Mouse (Mus musculus) heart, embryonic 13.5 days (tissue): ENCODE data around the gene Crybb3. TPM values are rescaled to one million over a fixed set of nuclear protein-coding genes. Genes with fewer than 3 reads are reported as not detected.
"Not testable (repeated sequence)": the region's sequence is repeated elsewhere in the genome, so short reads cannot be mapped to it uniquely, and the experiment has no call there.

Experiments
- ATAC-seq: fragments of 200-750 bp; cut with Nextera tagmentation; 2 replicates; pipeline ENCODE4 v1.8.0; 2017; ENCODE audit warnings: moderate TSS enrichment; ENCODE audit not compliant: insufficient number of reproducible peaks, low FRiP score, low TSS enrichment; ENCODE audit errors: extremely low read depth
- H3K27ac ChIP-seq: fragments of 300-500 bp; sonication (generic); replicated peaks from 2 replicates; pipeline ENCODE4 v1.5.1; 2015; ENCODE audit warnings: moderate library complexity, mild to moderate bottlenecking, inconsistent platforms
- H3K27me3 ChIP-seq: fragments of 300-500 bp; sonication (generic); replicated peaks from 2 replicates; pipeline ENCODE4 v1.6.1; 2015; ENCODE audit warnings: mild to moderate bottlenecking, inconsistent platforms
- H3K36me3 ChIP-seq: fragments of 300-500 bp; sonication (generic); 2 replicates; pipeline ENCODE4 v1.6.1; 2015; ENCODE audit warnings: mild to moderate bottlenecking, inconsistent platforms
- H3K4me1 ChIP-seq: fragments of 300-500 bp; sonication (generic); 2 replicates; pipeline ENCODE4 v1.6.1; 2015; ENCODE audit warnings: inconsistent platforms
- H3K4me2 ChIP-seq: fragments of 300-500 bp; sonication (generic); 2 replicates; pipeline ENCODE4 v1.6.1; 2015; ENCODE audit warnings: inconsistent platforms, mild to moderate bottlenecking, moderate library complexity
- H3K4me3 ChIP-seq: fragments of 300-500 bp; sonication (generic); 2 replicates; pipeline ENCODE4 v1.5.1; 2015; ENCODE audit warnings: moderate library complexity, mild to moderate bottlenecking, inconsistent platforms
- H3K9ac ChIP-seq: fragments of 300-500 bp; sonication (generic); 2 replicates; pipeline ENCODE4 v1.6.1; 2015; ENCODE audit warnings: inconsistent platforms, mild to moderate bottlenecking, moderate library complexity
- H3K9me3 ChIP-seq: fragments of 300-500 bp; sonication (generic); 2 replicates; pipeline ENCODE4 v1.6.1; 2016; ENCODE audit warnings: inconsistent platforms
- WGBS: fragments of 180-500 bp; shearing (Covaris S2); methylation state at CpG from one replicate; pipeline ENCODE4 v1.1.7; 2015; ENCODE audit warnings: mixed read lengths; 5-methylcytosine and 5-hydroxymethylcytosine counted together
- polyA plus RNA-seq: library from polyadenylated mRNA; unstranded; fragments of >200 nt; fragmentation: Nextera tagmentation; extraction: Ambion mirVana; gene quantifications from 2 replicates; pipeline ENCODE4 v1.2.1, GENCODE M21; 2015

Crybb3 gene
- polyA plus RNA-seq, 1 experiment from 2014 or later, result 0.86 TPM

GRCm38 (mm10) chr5:113115896-113116295, 34.5 kb upstream of the Crybb3 start:
- H3K27ac ChIP-seq, result peak overlapping the region; percentile 99
- ATAC-seq, result no peak; the same call in 1 of the 2 replicates
- H3K4me3 ChIP-seq, result no peak overlapping the region
- 0 out of 2 replicates have a peak, but pooled peaks cover 3% of the 10 kb centered on the region for H3K36me3 ChIP-seq
- peaks cover 98% of the 10 kb centered on the region for H3K4me1 ChIP-seq
- no peaks in the 10 kb centered on the region for H3K9me3 ChIP-seq
- H3K9ac ChIP-seq, result peak overlapping the region; percentile 52
- no peaks in the 10 kb centered on the region for H3K27me3 ChIP-seq
- 55% methylated on average over 10 of the region's 10 CpGs for WGBS
- H3K4me2 ChIP-seq, result no peak overlapping the region

GRCm38 (mm10) chr5:113114264-113115225, 33.2 kb upstream of the Crybb3 start:
- peaks cover 93% of the 10 kb centered on the region for H3K4me1 ChIP-seq
- H3K4me3 ChIP-seq, result no peak overlapping the region
- 0 out of 2 replicates have a peak, but pooled peaks cover 3% of the 10 kb centered on the region for H3K36me3 ChIP-seq
- ATAC-seq, result peak; percentile 75
- WGBS, result 17% methylated on average over 20 of the region's 20 CpGs
- peak overlapping the region; percentile 75 for H3K9ac ChIP-seq
- H3K27ac ChIP-seq, result peak overlapping the region; percentile 99
- H3K27me3 ChIP-seq, result no peaks in the 10 kb centered on the region
- H3K9me3 ChIP-seq, result no peaks in the 10 kb centered on the region
- H3K4me2 ChIP-seq, result peak overlapping the region; percentile 54

- no peak for ATAC-seq
- H3K4me3 ChIP-seq, result no peak overlapping the region
- no peaks in the 10 kb centered on the region for H3K9me3 ChIP-seq
- peaks cover 92% of the 10 kb centered on the region for H3K4me1 ChIP-seq
- no peaks in the 10 kb centered on the region for H3K27me3 ChIP-seq
- peak overlapping the region; percentile 99 for H3K27ac ChIP-seq
- H3K4me2 ChIP-seq, result no peak overlapping the region
- 35% methylated on average over 5 of the region's 5 CpGs for WGBS
- H3K9ac ChIP-seq, result peak overlapping the region; percentile 75
- H3K36me3 ChIP-seq, result 0 out of 2 replicates have a peak, but pooled peaks cover 3% of the 10 kb centered on the region
Measured at GRCm38 (mm10) chr5:113113120-113113519, 31.7 kb upstream of the Crybb3 start.

- Histone ChIP-seq H3K9me3 (no peaks in the 10 kb centered on the region), H3K27ac (peak overlapping the region; percentile 99), H3K4me3 (no peak overlapping the region), H3K9ac (peak overlapping the region; percentile 71), H3K36me3 (0 out of 2 replicates have a peak, but pooled peaks cover 3% of the 10 kb centered on the region), H3K4me1 (peaks cover 92% of the 10 kb centered on the region), H3K27me3 (no peaks in the 10 kb centered on the region), H3K4me2 (0 out of 2 replicates have a peak overlapping the region, but pooled peaks have one; percentile 24)
- no peak for ATAC-seq
- WGBS, result 10% methylated on average over 4 of the region's 4 CpGs
Measured at GRCm38 (mm10) chr5:113111336-113111735, 30.0 kb upstream of the Crybb3 start.

GRCm38 (mm10) chr5:113110929-113111328, 29.5 kb upstream of the Crybb3 start:
- peaks cover 88% of the 10 kb centered on the region for H3K4me1 ChIP-seq
- H3K9ac ChIP-seq, result peak overlapping the region; percentile 71
- WGBS, result 0% methylated on average over 1 of the region's 1 CpGs
- H3K4me3 ChIP-seq, result no peak overlapping the region
- 0 out of 2 replicates have a peak, but pooled peaks cover 3% of the 10 kb centered on the region for H3K36me3 ChIP-seq
- no peak for ATAC-seq
- no peaks in the 10 kb centered on the region for H3K27me3 ChIP-seq
- no peaks in the 10 kb centered on the region for H3K9me3 ChIP-seq
- H3K27ac ChIP-seq, result peak overlapping the region; percentile 99
- H3K4me2 ChIP-seq, result peak overlapping the region; percentile 24; the same call in 1 of the 2 replicates

- H3K9ac ChIP-seq, ATAC-seq, H3K4me3 ChIP-seq, H3K27me3 ChIP-seq, H3K9me3 ChIP-seq, H3K36me3 ChIP-seq, H3K4me2 ChIP-seq: not testable (repeated sequence)
- Histone ChIP-seq H3K4me1 (peaks cover 75% of the 10 kb centered on the region), H3K27ac (peak overlapping the region; percentile 92; the same call in 1 of the 2 replicates)
- 80% methylated on average over 2 of the region's 2 CpGs for WGBS
Measured at GRCm38 (mm10) chr5:113109651-113110050, 28.3 kb upstream of the Crybb3 start.

GRCm38 (mm10) chr5:113108165-113108764, 26.9 kb upstream of the Crybb3 start:
- Histone ChIP-seq H3K4me3 (no peak overlapping the region), H3K4me2 (peak overlapping the region; percentile 31), H3K27ac (peak overlapping the region; percentile 92), H3K9me3 (no peaks in the 10 kb centered on the region), H3K27me3 (no peaks in the 10 kb centered on the region), H3K4me1 (peaks cover 69% of the 10 kb centered on the region), H3K36me3 (no peaks in the 10 kb centered on the region), H3K9ac (peak overlapping the region; percentile 53)
- ATAC-seq, result peak; percentile 40; the same call in 1 of the 2 replicates
- WGBS, result 26% methylated on average over 11 of the region's 11 CpGs

GRCm38 (mm10) chr5:113107709-113108108, 26.3 kb upstream of the Crybb3 start:
- WGBS, result 30% methylated on average over 3 of the region's 3 CpGs

GRCm38 (mm10) chr5:113106594-113106993, 25.2 kb upstream of the Crybb3 start:
- peak overlapping the region; percentile 92 for H3K27ac ChIP-seq
- WGBS, result 68% methylated on average over 7 of the region's 7 CpGs
- no peaks in the 10 kb centered on the region for H3K9me3 ChIP-seq
- no peak for ATAC-seq
- H3K4me2 ChIP-seq, result no peak overlapping the region
- H3K9ac ChIP-seq, result peak overlapping the region; percentile 41
- peaks cover 69% of the 10 kb centered on the region for H3K4me1 ChIP-seq
- no peaks in the 10 kb centered on the region for H3K27me3 ChIP-seq
- H3K36me3 ChIP-seq, result no peaks in the 10 kb centered on the region; the same call in 1 of the 2 replicates
- no peak overlapping the region for H3K4me3 ChIP-seq

More at GRCm38 (mm10) chr5:113107709-113108108, 26.3 kb upstream of the Crybb3 start:
- Histone ChIP-seq H3K4me2 (peak overlapping the region; percentile 31; the same call in 1 of the 2 replicates), H3K4me1 (peaks cover 69% of the 10 kb centered on the region), H3K4me3 (no peak overlapping the region), H3K9me3 (no peaks in the 10 kb centered on the region), H3K9ac (peak overlapping the region; percentile 53), H3K36me3 (no peaks in the 10 kb centered on the region), H3K27ac (peak overlapping the region; percentile 92), H3K27me3 (no peaks in the 10 kb centered on the region)
- peak; percentile 33; the same call in 1 of the 2 replicates for ATAC-seq

GRCm38 (mm10) chr5:113105481-113105880, 24.1 kb upstream of the Crybb3 start:
- H3K27ac ChIP-seq, result no peak overlapping the region
- H3K27me3 ChIP-seq, result no peaks in the 10 kb centered on the region
- WGBS, result 87% methylated on average over 4 of the region's 4 CpGs
- no peaks in the 10 kb centered on the region for H3K9me3 ChIP-seq
- no peak overlapping the region for H3K9ac ChIP-seq
- ATAC-seq, result no peak
- no peak overlapping the region for H3K4me2 ChIP-seq
- peaks cover 10% of the 10 kb centered on the region for H3K36me3 ChIP-seq
- H3K4me3 ChIP-seq, result no peak overlapping the region
- peaks cover 62% of the 10 kb centered on the region for H3K4me1 ChIP-seq

GRCm38 (mm10) chr5:113105035-113105434, 23.7 kb upstream of the Crybb3 start:
- Histone ChIP-seq H3K4me2 (no peak overlapping the region), H3K4me1 (peaks cover 58% of the 10 kb centered on the region), H3K27me3 (no peaks in the 10 kb centered on the region), H3K4me3 (no peak overlapping the region), H3K9me3 (no peaks in the 10 kb centered on the region), H3K36me3 (peaks cover 15% of the 10 kb centered on the region), H3K9ac (no peak overlapping the region), H3K27ac (no peak overlapping the region)
- 80% methylated on average over 9 of the region's 9 CpGs for WGBS
- ATAC-seq, result no peak
